In genomic region chr4:149855180-149855891, GRCm38 (mm10) we compare ENCODE assay signal across 10 mouse cellular contexts.
DNase-seq lines count a peak whose midpoint lies in the region; ATAC-seq and TF ChIP-seq lines count a peak whose summit lies in the region.
"Had no signal": no experiment of that assay in that cellular context is flagged by ENCODE, and none has a peak within 500 bp of the region (broad histone marks: within the 10 kb centered on the region; RNA-seq: fewer than 3 reads in every experiment).

No protein-coding gene starts in this region.

- H3K27me3 ChIP-seq in heart, embryonic 13.5 days (replicated peaks), result no peaks in the 10 kb centered on the region
- no peaks in the 10 kb centered on the region for H3K27me3 ChIP-seq in C2C12 (ENCODE audit: control insufficient read depth, insufficient read depth, insufficient read length)
- no peaks in the 10 kb centered on the region for H3K27me3 ChIP-seq in embryonic facial prominence, embryonic 15.5 days
- no peaks in the 10 kb centered on the region; the same call in 1 of the 2 replicates for H3K27me3 ChIP-seq in liver, embryonic 14.5 days (ENCODE audit: control insufficient read depth, insufficient read depth, low read length)

- H3K27ac ChIP-seq in heart, embryonic 13.5 days (replicated peaks), result 0 out of 2 replicates have a peak overlapping the region, but pooled peaks have one; percentile 16
- 0 out of 2 replicates have a peak overlapping the region, but pooled peaks have one; percentile 4 for H3K27ac ChIP-seq in embryonic facial prominence, embryonic 15.5 days (replicated peaks)
- H3K27ac ChIP-seq in liver, embryonic 14.5 days, result no peak overlapping the region

- TF ChIP-seq EP300 in liver, embryonic 14.5 days (IDR thresholded peaks at IDR 0.05; ENCODE audit: low read depth), result peak; percentile 66

- H3K79me3 ChIP-seq in C2C12 (ENCODE audit: low read depth), result no peaks in the 10 kb centered on the region

- H3K36me3 ChIP-seq in heart, embryonic 13.5 days, result no peaks in the 10 kb centered on the region
- H3K36me3 ChIP-seq in C2C12 (ENCODE audit: control insufficient read depth, insufficient read depth), result no peaks in the 10 kb centered on the region
- no peaks in the 10 kb centered on the region for H3K36me3 ChIP-seq in embryonic facial prominence, embryonic 15.5 days
- H3K36me3 ChIP-seq in liver, embryonic 14.5 days (replicated peaks; ENCODE audit: control insufficient read depth, insufficient read depth, low read depth), result no peaks in the 10 kb centered on the region

- H3ac ChIP-seq in C2C12 (ENCODE audit: control insufficient read depth, insufficient read length, low read depth), result no peak overlapping the region

- H3K4me2 ChIP-seq in heart, embryonic 13.5 days, result peak overlapping the region; percentile 72
- no peak overlapping the region for H3K4me2 ChIP-seq in embryonic facial prominence, embryonic 15.5 days (replicated peaks)
- H3K4me2 ChIP-seq in liver, embryonic 14.5 days (ENCODE audit: low read depth), result peak overlapping the region; percentile 51

- H3K9ac ChIP-seq in heart, embryonic 13.5 days, result no peak overlapping the region; the same call in 1 of the 2 replicates
- H3K9ac ChIP-seq in embryonic facial prominence, embryonic 15.5 days, result no peak overlapping the region
- no peak overlapping the region for H3K9ac ChIP-seq in liver, embryonic 14.5 days (replicated peaks)

- H3K4me3 ChIP-seq in heart, embryonic 13.5 days, result no peak overlapping the region
- no peak overlapping the region for H3K4me3 ChIP-seq in C2C12 (ENCODE audit: insufficient read depth, poor library complexity, severe bottlenecking)
- H3K4me3 ChIP-seq in embryonic facial prominence, embryonic 15.5 days (replicated peaks), result no peak overlapping the region
- no peak overlapping the region for H3K4me3 ChIP-seq in liver, embryonic 14.5 days (ENCODE audit: insufficient read depth in 1 of 2, low read depth in 2 of 2, low read length in 2 of 2)

- no peaks in the 10 kb centered on the region for H3K79me2 ChIP-seq in C2C12 (ENCODE audit: control insufficient read depth, insufficient read depth)

- peaks cover 45% of the 10 kb centered on the region for H3K4me1 ChIP-seq in heart, embryonic 13.5 days
- peaks cover 29% of the 10 kb centered on the region for H3K4me1 ChIP-seq in embryonic facial prominence, embryonic 15.5 days
- peaks cover 7 to 14% of the 10 kb centered on the region in 2 experiments; a peak in 2 of 4 replicates for H3K4me1 ChIP-seq in liver, embryonic 14.5 days (replicated peaks; ENCODE audit: control insufficient read depth in 2 of 2, insufficient read depth in 2 of 2, low read length in 1 of 2)

- no peak for DNase-seq in heart, postnatal 4 days
- DNase-seq in liver, embryonic 14.5 days (ENCODE audit: low read depth in 3 of 3, low spot score in 3 of 3), result peak in 1 of 3 experiments; percentile 15
- DNase-seq in ovary, postnatal 10 days (ENCODE audit: low spot score), result no peak
- DNase-seq in lung, postnatal 14 days, result no peak
- DNase-seq: kidney, postnatal 36 days; left cerebral cortex, postnatal 4 days had no signal

- no peak for ATAC-seq in heart, embryonic 13.5 days (ENCODE audit: extremely low read depth, insufficient number of reproducible peaks, low FRiP score, low TSS enrichment)
- ATAC-seq in embryonic facial prominence, embryonic 15.5 days (ENCODE audit: insufficient number of reproducible peaks, low FRiP score, low TSS enrichment, low read depth), result no peak
- peak; percentile 80 for ATAC-seq in liver, embryonic 14.5 days (ENCODE audit: insufficient read depth)
- ATAC-seq in inflammation-experienced regulatory T-cells, adult 6 months, result no peak

- TF ChIP-seq CTCF in C2C12 (IDR thresholded peaks at IDR 0.05; ENCODE audit: control insufficient read depth, insufficient read depth, insufficient read length), result no peak
- TF ChIP-seq CTCF in liver, embryonic 14.5 days (IDR thresholded peaks at IDR 0.05; ENCODE audit: low read depth), result no peak

- 38% methylated on average over 10 of the region's 10 CpGs for WGBS in heart, embryonic 13.5 days
- WGBS in embryonic facial prominence, embryonic 15.5 days, result 70% methylated on average over 10 of the region's 10 CpGs
- WGBS in liver, embryonic 14.5 days (ENCODE audit: insufficient replicate concordance), result 26% methylated on average over 10 of the region's 10 CpGs

- no peaks in the 10 kb centered on the region for H3K9me3 ChIP-seq in heart, embryonic 13.5 days
- no peaks in the 10 kb centered on the region for H3K9me3 ChIP-seq in embryonic facial prominence, embryonic 15.5 days (replicated peaks)
- H3K9me3 ChIP-seq in liver, embryonic 14.5 days (ENCODE audit: control insufficient read depth, low read length), result no peaks in the 10 kb centered on the region

TF ChIP-seq in C2C12, 6 proteins besides CTCF, POLR2A, EP300 and RAD21:
- TF ChIP-seq MYOG (IDR thresholded peaks at IDR 0.05; ENCODE audit: control insufficient read depth, extremely low read depth, insufficient read length) (no peak), CEBPB (IDR thresholded peaks at IDR 0.05; ENCODE audit: low read depth) (no peak), MAX (IDR thresholded peaks at IDR 0.05) (no peak), FOSL1 (IDR thresholded peaks at IDR 0.05; ENCODE audit: insufficient read depth, low read length, poor library complexity, severe bottlenecking) (no peak), MYOD1 (IDR thresholded peaks at IDR 0.05; ENCODE audit: control insufficient read depth, insufficient read length, low read depth) (peak; percentile 29)
TF ChIP-seq in C2C12: peak in this region for 1.
